Mouse (Mus musculus) kidney, postnatal 0 days (tissue): ENCODE measurements at regions not wholly inside any gene's neighbourhood (a gene's known extent, or its start where the extent isn't known, plus 50 kb on each side); places are given as distances from the start of the nearest gene placed in this dataset.

Experiments
- ATAC-seq: fragments of 200-750 bp; cut with Nextera tagmentation; replicated peaks from 2 replicates; pipeline ENCODE4 v1.8.0; 2017; ENCODE audit warnings: low read depth, moderate number of reproducible peaks, moderate TSS enrichment, moderate library complexity; ENCODE audit not compliant: low FRiP score
- DNase-seq: peaks from one replicate; pipeline ENCODE4 v3.0.0-alpha.2; 2016; ENCODE audit warnings: low spot score
- H3K27ac ChIP-seq: fragments of 300-500 bp; sonication (generic); 2 replicates; pipeline ENCODE4 v1.5.1; 2014; ENCODE audit warnings: mild to moderate bottlenecking
- H3K27me3 ChIP-seq: fragments of 300-500 bp; sonication (generic); 2 replicates; pipeline ENCODE4 v1.6.1; 2014; ENCODE audit warnings: low read length, mixed read lengths; ENCODE audit not compliant: insufficient read depth
- H3K36me3 ChIP-seq: fragments of 300-500 bp; sonication (generic); 2 replicates; pipeline ENCODE4 v1.6.1; 2014; ENCODE audit warnings: low read length, mixed read lengths; ENCODE audit not compliant: insufficient read depth
- H3K4me1 ChIP-seq: fragments of 300-500 bp; sonication (generic); replicated peaks from 2 replicates; pipeline ENCODE4 v1.6.1; 2014; ENCODE audit warnings: antibody characterized with exemption, low read length, mixed read lengths; ENCODE audit not compliant: insufficient read depth
- H3K4me2 ChIP-seq: fragments of 300-500 bp; sonication (generic); 2 replicates; pipeline ENCODE4 v1.6.1; 2014; ENCODE audit warnings: mild to moderate bottlenecking, low read length, moderate library complexity, mixed read lengths
- H3K4me3 ChIP-seq: fragments of 300-500 bp; sonication (generic); replicated peaks from 2 replicates; pipeline ENCODE4 v1.5.1; 2014; ENCODE audit warnings: low read depth, low read length
- H3K9ac ChIP-seq: fragments of 300-500 bp; sonication (generic); 2 replicates; pipeline ENCODE4 v1.6.1; 2014; ENCODE audit warnings: low read depth, low read length
- H3K9me3 ChIP-seq: fragments of 300-500 bp; sonication (generic); replicated peaks from 2 replicates; pipeline ENCODE4 v1.6.1; 2016; ENCODE audit warnings: low read length, inconsistent platforms, mixed read lengths
- CTCF ChIP-seq: IDR thresholded peaks from 2 replicates; pipeline ENCODE4 v1.5.1; 2016; ENCODE audit warnings: antibody characterized with exemption, low read depth, mild to moderate bottlenecking, moderate library complexity
- WGBS: fragments of 180-500 bp; shearing (Covaris S2); extraction: QIAGEN DNeasy Blood & Tissue Kit; methylation state at CpG from one replicate; pipeline ENCODE4 v1.1.7; 2014; 5-methylcytosine and 5-hydroxymethylcytosine counted together

DNA sequence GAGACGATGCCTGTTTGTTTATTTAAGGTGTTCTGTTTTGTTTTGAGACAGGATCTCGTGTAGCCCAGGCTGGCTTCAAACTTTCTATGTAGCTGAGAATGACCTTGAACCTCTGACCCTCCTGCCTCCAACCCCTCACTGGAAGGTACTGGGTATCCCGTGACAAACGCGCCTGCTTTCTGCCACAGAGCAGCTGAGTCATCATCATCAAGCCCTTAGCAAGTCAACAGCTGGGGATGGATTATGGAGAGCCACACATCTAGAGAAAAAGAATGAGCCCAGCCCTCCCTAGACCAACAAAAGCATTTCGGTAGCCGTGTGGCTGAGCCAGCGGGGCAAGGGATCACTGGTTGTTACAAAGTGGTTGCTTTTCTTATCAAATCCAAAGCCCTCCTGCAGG, 55.0 kb upstream of the Ssx2ip start:
- no peak overlapping the region for H3K4me3 ChIP-seq
- DNase-seq (no peak), ATAC-seq (no peak)
- no peak overlapping the region for H3K27ac ChIP-seq
- no peak overlapping the region for H3K4me2 ChIP-seq
- H3K4me1 ChIP-seq = no peaks in the 10 kb centered on the region
- H3K36me3 ChIP-seq = no peaks in the 10 kb centered on the region
- no peaks in the 10 kb centered on the region for H3K27me3 ChIP-seq
- 64% methylated on average over 8 of the region's 8 CpGs for WGBS
- no peaks in the 10 kb centered on the region for H3K9me3 ChIP-seq
- no peak overlapping the region for H3K9ac ChIP-seq
- no peak for TF ChIP-seq CTCF

DNA sequence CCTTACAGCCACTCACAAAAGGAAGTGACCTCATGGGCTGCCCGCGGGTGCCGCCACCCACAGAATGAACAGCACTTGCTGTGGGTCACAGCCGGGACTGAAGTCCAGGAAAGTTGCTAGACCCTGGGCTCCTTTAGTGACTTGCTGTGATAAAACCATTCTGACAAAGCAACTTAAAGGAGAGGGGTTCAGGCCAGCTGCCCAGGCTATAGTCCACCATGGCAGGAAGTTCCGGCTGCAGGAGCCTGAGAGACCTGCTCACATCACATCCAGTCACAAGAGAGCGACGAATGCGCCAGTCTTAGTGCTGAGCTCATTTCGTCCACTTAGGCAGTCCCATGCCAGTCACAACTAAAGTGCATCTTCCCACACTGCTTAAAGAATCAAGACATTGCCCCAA, 54.3 kb upstream of the Ssx2ip start:
- Histone ChIP-seq H3K9ac (no peak overlapping the region), H3K9me3 (no peaks in the 10 kb centered on the region), H3K27ac (no peak overlapping the region), H3K36me3 (no peaks in the 10 kb centered on the region), H3K4me3 (no peak overlapping the region), H3K27me3 (no peaks in the 10 kb centered on the region), H3K4me2 (no peak overlapping the region), H3K4me1 (no peaks in the 10 kb centered on the region)
- WGBS = 89% methylated on average over 9 of the region's 9 CpGs
- ATAC-seq = no peak
- no peak for DNase-seq
- TF ChIP-seq CTCF = no peak

DNA sequence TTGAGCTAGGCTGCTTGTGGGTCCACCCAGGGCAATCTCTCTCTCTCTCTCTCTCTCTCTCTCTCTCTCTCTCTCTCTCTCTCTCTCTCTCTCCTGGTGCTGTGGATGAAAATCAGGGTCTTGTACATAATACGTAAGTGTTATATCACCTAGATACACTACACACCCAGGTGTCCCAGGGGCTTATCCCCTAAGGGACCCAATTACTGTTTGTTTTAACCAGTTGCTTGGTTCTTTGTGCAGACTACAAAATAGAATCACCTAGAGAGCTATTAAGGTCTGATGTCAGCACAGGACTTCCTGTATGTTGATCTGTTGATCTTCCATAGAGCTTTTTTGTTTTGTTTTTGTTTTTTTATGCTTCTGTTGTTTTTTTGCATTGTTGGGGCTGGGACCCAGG, 53.0 kb upstream of the Ssx2ip start:
- 91% methylated on average over 1 of the region's 1 CpGs for WGBS
- Histone ChIP-seq H3K4me3 (no peak overlapping the region), H3K36me3 (no peaks in the 10 kb centered on the region), H3K27me3 (no peaks in the 10 kb centered on the region), H3K9ac (no peak overlapping the region), H3K9me3 (no peaks in the 10 kb centered on the region), H3K4me1 (no peaks in the 10 kb centered on the region), H3K4me2 (no peak overlapping the region), H3K27ac (no peak overlapping the region)
- no peak for TF ChIP-seq CTCF
- ATAC-seq (no peak), DNase-seq (no peak)

DNA sequence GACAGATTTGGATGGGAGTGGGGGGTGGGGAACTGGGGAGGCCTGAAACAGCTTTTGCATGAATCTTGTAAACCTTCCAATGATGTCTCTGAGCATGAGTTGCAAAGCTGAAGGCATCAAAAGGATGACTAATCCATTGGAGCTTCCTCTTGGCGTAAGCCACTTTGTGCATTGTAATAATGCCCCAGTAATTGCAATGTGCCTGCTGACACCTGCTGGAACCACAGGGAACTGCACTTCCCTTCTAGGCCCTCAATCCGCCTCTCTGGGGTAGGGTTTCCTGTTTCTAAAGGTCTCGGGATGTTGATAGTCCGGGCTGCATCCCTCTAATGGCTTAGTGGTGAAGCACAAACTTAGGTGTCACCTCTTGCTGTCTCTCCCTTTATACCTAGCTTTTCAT, 52.3 kb upstream of the Ssx2ip start:
- H3K9me3 ChIP-seq = no peaks in the 10 kb centered on the region
- peak; percentile 55 for TF ChIP-seq CTCF
- 88% methylated on average over 4 of the region's 4 CpGs for WGBS
- no peaks in the 10 kb centered on the region for H3K27me3 ChIP-seq
- no peaks in the 10 kb centered on the region for H3K36me3 ChIP-seq
- no peak for ATAC-seq
- H3K4me1 ChIP-seq = no peaks in the 10 kb centered on the region
- DNase-seq = no peak
- no peak overlapping the region for H3K27ac ChIP-seq
- H3K4me2 ChIP-seq = no peak overlapping the region
- H3K9ac ChIP-seq = no peak overlapping the region
- no peak overlapping the region for H3K4me3 ChIP-seq

DNA sequence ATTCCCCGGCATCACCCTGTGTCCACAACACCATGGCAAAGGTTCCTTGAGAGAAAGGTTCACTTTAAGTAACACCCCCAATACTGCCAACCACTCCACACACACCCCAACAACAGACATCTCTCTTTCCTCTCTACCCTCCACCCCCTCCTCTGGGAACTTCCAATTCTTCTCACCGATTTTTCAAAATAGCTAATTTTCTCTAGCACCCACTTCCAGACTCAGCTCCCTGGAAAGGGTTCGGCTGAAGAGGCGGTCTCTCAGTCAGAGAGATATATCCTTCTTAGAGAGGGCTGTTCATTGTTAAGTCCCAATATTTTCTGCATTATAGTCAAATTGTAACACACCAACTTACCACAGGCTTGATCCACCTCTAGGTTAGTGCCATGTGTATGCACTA, 50.5 kb upstream of the Ssx2ip start:
- Histone ChIP-seq H3K27me3 (no peaks in the 10 kb centered on the region), H3K4me3 (no peak overlapping the region), H3K27ac (no peak overlapping the region), H3K36me3 (no peaks in the 10 kb centered on the region), H3K9ac (no peak overlapping the region), H3K4me1 (no peaks in the 10 kb centered on the region), H3K9me3 (no peaks in the 10 kb centered on the region), H3K4me2 (no peak overlapping the region)
- no peak for ATAC-seq
- TF ChIP-seq CTCF = no peak
- 92% methylated on average over 4 of the region's 4 CpGs for WGBS
- DNase-seq = no peak
